Mouse (Mus musculus): ENCODE results near the gene Adora1.

- TF ChIP-seq E2F4 (IDR thresholded peaks at IDR 0.05; ENCODE audit: insufficient read depth) (no peak), POLR2A (IDR thresholded peaks at IDR 0.05; ENCODE audit: insufficient read length, low read depth) (no peak)
These were observed 44.0 kb downstream of the Adora1 start for GRCm38 (mm10) chr1:134191192-134191591.
